Mouse (Mus musculus) thymus, adult 2 months (tissue): ENCODE measurements around the gene Zscan2.

Source experiments
- CTCF ChIP-seq: fragments of 200-500 bp; IDR thresholded peaks from 2 replicates; pipeline ENCODE4 v1.5.1; 2012; ENCODE audit warnings: mild to moderate bottlenecking, control low read depth, low read length, moderate library complexity, borderline replicate concordance; ENCODE audit not compliant: control insufficient read depth, poor library complexity, insufficient read depth; ENCODE audit errors: extremely low read depth
- POLR2A ChIP-seq: fragments of 200-500 bp; IDR thresholded peaks from 2 replicates; pipeline ENCODE4 v1.6.1; 2012; ENCODE audit warnings: mild to moderate bottlenecking, low read length, control low read depth, moderate library complexity; ENCODE audit not compliant: control insufficient read depth, poor library complexity, insufficient read depth; ENCODE audit errors: extremely low read depth

- TF ChIP-seq CTCF (no peak), POLR2A (no peak)
These were observed 16.0 kb upstream of the Zscan2 start for GRCm38 (mm10) chr7:80844691-80845090.
